Mouse (Mus musculus): Measurements from ENCODE around the gene Ccdc189. TPM values are rescaled to one million over a fixed set of nuclear protein-coding genes. Genes with fewer than 3 reads are reported as not detected.
"Not testable (repeated sequence)": the region's sequence is repeated elsewhere in the genome, so short reads cannot be mapped to it uniquely, and the experiment has no call there.

Gene Ccdc189
- polyA plus RNA-seq (2014; fragmentation: Nextera tagmentation; extraction: Ambion mirVana), result 6.9 and 7.7 TPM in 2 replicates

GRCm38 (mm10) chr7:127588011-127588871 lies at the start of gene Ccdc189, which contains the start of gene Rnf40:
Ccdc189 (minus strand) TSS chr7:127588595.
Rnf40 (plus strand) TSS chr7:127588767.
- Histone ChIP-seq H3K4me2 (ENCODE audit: low read length) (peak within 1 kb of the TSS; percentile 96), H3K4me1 (replicated peaks; ENCODE audit: control insufficient read depth, insufficient read depth, low read length) (peaks cover 12% of the 10 kb centered on the region)

GRCm38 (mm10) chr7:127636963-127637362 lies 48.6 kb upstream of the Ccdc189 start:
- Histone ChIP-seq H3K9ac (ENCODE audit: low read length) (peak overlapping the region; percentile 58), H3K4me1 (replicated peaks; ENCODE audit: control insufficient read depth, insufficient read depth, low read length) (peaks cover 5% of the 10 kb centered on the region; the same call in 1 of the 2 replicates), H3K36me3 (ENCODE audit: control insufficient read depth, insufficient read depth, low read length) (no peaks in the 10 kb centered on the region), H3K27ac (ENCODE audit: low read depth) (no peak overlapping the region), H3K27me3 (replicated peaks; ENCODE audit: control insufficient read depth, insufficient read depth, low read length) (no peaks in the 10 kb centered on the region), H3K4me2 (ENCODE audit: low read length) (peak overlapping the region; percentile 81), H3K4me3 (ENCODE audit: low read depth, low read length) (peak overlapping the region; percentile 62), H3K9me3 (ENCODE audit: control insufficient read depth, low read length) (no peaks in the 10 kb centered on the region)
- 1% methylated on average over 27 of the region's 27 CpGs for WGBS
- peak; percentile 83 for DNase-seq (ENCODE audit: low spot score)
- ATAC-seq (replicated peaks; ENCODE audit: low FRiP score, low TSS enrichment, low read depth), result peak; percentile 80

More at GRCm38 (mm10) chr7:127588011-127588871, at the start of gene Ccdc189, which contains the start of gene Rnf40:
- no peaks in the 10 kb centered on the region for H3K9me3 ChIP-seq (ENCODE audit: control insufficient read depth, low read length)
- H3K27me3 ChIP-seq (replicated peaks; ENCODE audit: control insufficient read depth, insufficient read depth, low read length), result no peaks in the 10 kb centered on the region
- under 1% methylated on average over 49 of the region's 50 CpGs for WGBS
- H3K27ac ChIP-seq (ENCODE audit: low read depth), result peak within 1 kb of the TSS; percentile 51
- H3K9ac ChIP-seq (ENCODE audit: low read length), result peak within 1 kb of the TSS; percentile 84
- H3K4me3 ChIP-seq (ENCODE audit: low read depth, low read length), result peak within 1 kb of the TSS; percentile 96
- H3K36me3 ChIP-seq (ENCODE audit: control insufficient read depth, insufficient read depth, low read length), result peaks cover 49% of the 10 kb centered on the region
- DNase-seq (ENCODE audit: low spot score) (peak; percentile 95), ATAC-seq (replicated peaks; ENCODE audit: low FRiP score, low TSS enrichment, low read depth) (peak; percentile 97)

- Histone ChIP-seq H3K4me1 (replicated peaks; ENCODE audit: control insufficient read depth, insufficient read depth, low read length) (no peaks in the 10 kb centered on the region), H3K9me3 (ENCODE audit: control insufficient read depth, low read length) (no peaks in the 10 kb centered on the region), H3K27me3 (replicated peaks; ENCODE audit: control insufficient read depth, insufficient read depth, low read length) (no peaks in the 10 kb centered on the region), H3K4me2 (ENCODE audit: low read length) (no peak overlapping the region), H3K9ac (ENCODE audit: low read length) (no peak overlapping the region), H3K4me3 (ENCODE audit: low read depth, low read length) (no peak overlapping the region), H3K36me3 (ENCODE audit: control insufficient read depth, insufficient read depth, low read length) (no peaks in the 10 kb centered on the region), H3K27ac (ENCODE audit: low read depth) (no peak overlapping the region)
- 89% methylated on average over 4 of the region's 4 CpGs for WGBS
- ATAC-seq (replicated peaks; ENCODE audit: low FRiP score, low TSS enrichment, low read depth) (no peak), DNase-seq (ENCODE audit: low spot score) (no peak)
Measured at GRCm38 (mm10) chr7:127631416-127631815, 43.0 kb upstream of the Ccdc189 start.

GRCm38 (mm10) chr7:127628646-127629045 lies 40.3 kb upstream of the Ccdc189 start:
- no peak for ATAC-seq (replicated peaks; ENCODE audit: low FRiP score, low TSS enrichment, low read depth)

GRCm38 (mm10) chr7:127626471-127626870 lies 38.1 kb upstream of the Ccdc189 start:
- ATAC-seq (replicated peaks; ENCODE audit: low FRiP score, low TSS enrichment, low read depth) (no peak), DNase-seq (ENCODE audit: low spot score) (no peak)
- no peak overlapping the region for H3K9ac ChIP-seq (ENCODE audit: low read length)
- H3K9me3 ChIP-seq (ENCODE audit: control insufficient read depth, low read length), result no peaks in the 10 kb centered on the region
- no peak overlapping the region for H3K4me3 ChIP-seq (ENCODE audit: low read depth, low read length)
- 89% methylated on average over 4 of the region's 4 CpGs for WGBS
- H3K4me1 ChIP-seq (replicated peaks; ENCODE audit: control insufficient read depth, insufficient read depth, low read length), result no peaks in the 10 kb centered on the region
- H3K27me3 ChIP-seq (replicated peaks; ENCODE audit: control insufficient read depth, insufficient read depth, low read length), result no peaks in the 10 kb centered on the region
- H3K27ac ChIP-seq (ENCODE audit: low read depth), result no peak overlapping the region
- H3K4me2 ChIP-seq (ENCODE audit: low read length), result no peak overlapping the region
- H3K36me3 ChIP-seq (ENCODE audit: control insufficient read depth, insufficient read depth, low read length), result no peaks in the 10 kb centered on the region

More at GRCm38 (mm10) chr7:127628646-127629045, 40.3 kb upstream of the Ccdc189 start:
- no peak for DNase-seq (ENCODE audit: low spot score)
- no peak overlapping the region for H3K4me3 ChIP-seq (ENCODE audit: low read depth, low read length)
- no peaks in the 10 kb centered on the region for H3K36me3 ChIP-seq (ENCODE audit: control insufficient read depth, insufficient read depth, low read length)
- H3K4me1 ChIP-seq (replicated peaks; ENCODE audit: control insufficient read depth, insufficient read depth, low read length), result no peaks in the 10 kb centered on the region
- no peaks in the 10 kb centered on the region for H3K9me3 ChIP-seq (ENCODE audit: control insufficient read depth, low read length)
- no peaks in the 10 kb centered on the region for H3K27me3 ChIP-seq (replicated peaks; ENCODE audit: control insufficient read depth, insufficient read depth, low read length)
- no peak overlapping the region for H3K9ac ChIP-seq (ENCODE audit: low read length)
- H3K4me2 ChIP-seq (ENCODE audit: low read length), result no peak overlapping the region
- 82% methylated on average over 5 of the region's 5 CpGs for WGBS
- H3K27ac ChIP-seq (ENCODE audit: low read depth), result no peak overlapping the region

GRCm38 (mm10) chr7:127626039-127626438 lies 37.6 kb upstream of the Ccdc189 start:
- Histone ChIP-seq H3K9ac (ENCODE audit: low read length) (no peak overlapping the region), H3K4me2 (ENCODE audit: low read length) (no peak overlapping the region), H3K4me1 (replicated peaks; ENCODE audit: control insufficient read depth, insufficient read depth, low read length) (no peaks in the 10 kb centered on the region), H3K4me3 (ENCODE audit: low read depth, low read length) (no peak overlapping the region), H3K36me3 (ENCODE audit: control insufficient read depth, insufficient read depth, low read length) (no peaks in the 10 kb centered on the region), H3K27me3 (replicated peaks; ENCODE audit: control insufficient read depth, insufficient read depth, low read length) (no peaks in the 10 kb centered on the region), H3K27ac (ENCODE audit: low read depth) (no peak overlapping the region), H3K9me3 (ENCODE audit: control insufficient read depth, low read length) (no peaks in the 10 kb centered on the region)
- no peak for ATAC-seq (replicated peaks; ENCODE audit: low FRiP score, low TSS enrichment, low read depth)
- no peak for DNase-seq (ENCODE audit: low spot score)
- WGBS, result 97% methylated on average over 7 of the region's 7 CpGs

GRCm38 (mm10) chr7:127618402-127618801 lies 30.0 kb upstream of the Ccdc189 start:
- WGBS, result 88% methylated on average over 6 of the region's 8 CpGs
- ATAC-seq (replicated peaks; ENCODE audit: low FRiP score, low TSS enrichment, low read depth), result not testable (repeated sequence)

GRCm38 (mm10) chr7:127617962-127618361 lies 29.6 kb upstream of the Ccdc189 start:
- no peak overlapping the region for H3K4me2 ChIP-seq (ENCODE audit: low read length)
- H3K9ac ChIP-seq (ENCODE audit: low read length), result no peak overlapping the region
- H3K27me3 ChIP-seq (replicated peaks; ENCODE audit: control insufficient read depth, insufficient read depth, low read length), result no peaks in the 10 kb centered on the region
- no peak for DNase-seq (ENCODE audit: low spot score)
- H3K4me1 ChIP-seq (replicated peaks; ENCODE audit: control insufficient read depth, insufficient read depth, low read length), result peaks cover 7% of the 10 kb centered on the region; the same call in 1 of the 2 replicates
- WGBS, result 80% methylated on average over 2 of the region's 2 CpGs
- no peaks in the 10 kb centered on the region for H3K9me3 ChIP-seq (ENCODE audit: control insufficient read depth, low read length)
- peaks cover 2% of the 10 kb centered on the region; the same call in 1 of the 2 replicates for H3K36me3 ChIP-seq (ENCODE audit: control insufficient read depth, insufficient read depth, low read length)
- H3K27ac ChIP-seq (ENCODE audit: low read depth), result no peak overlapping the region
- ATAC-seq (replicated peaks; ENCODE audit: low FRiP score, low TSS enrichment, low read depth), result no peak
- no peak overlapping the region for H3K4me3 ChIP-seq (ENCODE audit: low read depth, low read length)

More at GRCm38 (mm10) chr7:127618402-127618801, 30.0 kb upstream of the Ccdc189 start:
- H3K4me3 ChIP-seq (ENCODE audit: low read depth, low read length); H3K27me3 ChIP-seq (replicated peaks; ENCODE audit: control insufficient read depth, insufficient read depth, low read length); H3K9me3 ChIP-seq (ENCODE audit: control insufficient read depth, low read length); DNase-seq (ENCODE audit: low spot score); H3K4me2 ChIP-seq (ENCODE audit: low read length); H3K9ac ChIP-seq (ENCODE audit: low read length); H3K27ac ChIP-seq (ENCODE audit: low read depth); H3K4me1 ChIP-seq (replicated peaks; ENCODE audit: control insufficient read depth, insufficient read depth, low read length); H3K36me3 ChIP-seq (ENCODE audit: control insufficient read depth, insufficient read depth, low read length): not testable (repeated sequence)
